Mouse (Mus musculus) liver, postnatal 0 days (tissue): Measurements from ENCODE around the gene Lasp1. TPM values are rescaled to one million over a fixed set of nuclear protein-coding genes. Genes with fewer than 3 reads are reported as not detected.

Source experiments
- ATAC-seq: fragments of 200-750 bp; cut with Nextera tagmentation; 2 replicates; pipeline ENCODE4 v1.8.0; 2017; ENCODE audit warnings: mild to moderate bottlenecking, moderate library complexity
- DNase-seq: peaks from one replicate; pipeline ENCODE4 v3.0.0-alpha.2; 2016
- H3K27ac ChIP-seq: fragments of 300-500 bp; sonication (generic); 2 replicates; pipeline ENCODE4 v1.5.1; 2014; ENCODE audit warnings: antibody characterized with exemption, moderate library complexity, mild to moderate bottlenecking, low read depth
- H3K27me3 ChIP-seq: fragments of 300-500 bp; sonication (generic); 2 replicates; pipeline ENCODE4 v1.6.1; 2014; ENCODE audit warnings: low read length, control low read depth, mixed read lengths; ENCODE audit not compliant: insufficient read depth
- H3K36me3 ChIP-seq: fragments of 300-500 bp; sonication (generic); replicated peaks from 2 replicates; pipeline ENCODE4 v1.6.1; 2014; ENCODE audit warnings: mild to moderate bottlenecking, control low read depth, low read length, moderate library complexity, mixed read lengths; ENCODE audit not compliant: insufficient read depth
- H3K4me1 ChIP-seq: fragments of 300-500 bp; sonication (generic); 2 replicates; pipeline ENCODE4 v1.6.1; 2014; ENCODE audit warnings: antibody characterized with exemption, mild to moderate bottlenecking, control low read depth; ENCODE audit not compliant: insufficient read depth
- H3K4me2 ChIP-seq: fragments of 300-500 bp; sonication (generic); 2 replicates; pipeline ENCODE4 v1.6.1; 2014; ENCODE audit warnings: low read depth, mild to moderate bottlenecking, low read length, moderate library complexity, mixed read lengths
- H3K4me3 ChIP-seq: fragments of 300-500 bp; sonication (generic); 2 replicates; pipeline ENCODE4 v1.5.1; 2014; ENCODE audit warnings: low read depth, low read length
- H3K9ac ChIP-seq: fragments of 300-500 bp; sonication (generic); replicated peaks from 2 replicates; pipeline ENCODE4 v1.6.1; 2014; ENCODE audit warnings: mild to moderate bottlenecking, moderate library complexity
- H3K9me3 ChIP-seq: fragments of 300-500 bp; sonication (generic); 2 replicates; pipeline ENCODE4 v1.6.1; 2016; ENCODE audit warnings: mild to moderate bottlenecking, control low read depth, low read length, mixed read lengths
- CTCF ChIP-seq: sonication (generic); IDR thresholded peaks from 2 replicates; pipeline ENCODE4 v1.5.1; 2016; ENCODE audit warnings: antibody characterized with exemption, low read depth
- WGBS: fragments of 180-500 bp; shearing (Covaris S2); extraction: QIAGEN DNeasy Blood & Tissue Kit; methylation state at CpG from one replicate; pipeline ENCODE4 v1.1.7; 2014; ENCODE audit not compliant: insufficient replicate concordance; 5-methylcytosine and 5-hydroxymethylcytosine counted together
- polyA plus RNA-seq: library from polyadenylated mRNA; unstranded; fragments of >200 nt; fragmentation: Nextera tagmentation; extraction: Ambion mirVana; gene quantifications from 2 replicates; pipeline ENCODE4 v1.2.1, GENCODE M21; 2015

Gene Lasp1
- polyA plus RNA-seq, 1 experiment from 2014 or later, result 32.2 TPM

DNA sequence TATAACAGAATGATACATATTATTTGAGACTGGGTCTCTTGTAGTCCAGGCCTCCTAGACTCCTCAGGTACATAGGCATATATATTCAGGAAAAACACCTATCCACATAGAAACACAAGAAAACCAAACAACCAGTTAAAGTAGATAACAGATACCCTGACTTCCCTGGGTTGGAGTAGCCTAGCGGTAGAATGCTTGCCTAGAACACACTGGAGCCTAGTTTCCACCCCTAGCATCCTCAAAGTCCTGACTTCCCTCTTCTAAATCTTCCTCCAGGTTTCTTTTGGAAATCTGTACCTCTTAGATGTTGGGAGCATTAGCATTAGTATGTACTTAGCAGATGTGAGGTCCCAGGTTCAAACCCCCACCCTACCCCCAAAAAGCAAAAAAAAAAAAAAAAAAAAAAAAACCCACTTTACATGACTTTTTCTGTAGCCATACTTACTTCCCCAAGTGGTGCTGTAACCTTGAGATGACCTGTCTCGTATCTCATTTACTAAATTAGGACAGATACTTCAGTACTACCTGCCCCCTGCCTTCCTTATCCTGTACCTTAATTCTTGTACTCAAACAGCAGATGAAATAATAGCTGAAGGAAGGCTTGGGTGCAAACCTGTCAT, 86.6 kb downstream of the Lasp1 start:
- 88% methylated on average over 2 of the region's 2 CpGs for WGBS
- H3K36me3 ChIP-seq, result no peaks in the 10 kb centered on the region
- no peaks in the 10 kb centered on the region for H3K9me3 ChIP-seq
- TF ChIP-seq CTCF, result no peak
- ATAC-seq, result no peak
- H3K9ac ChIP-seq, result no peak overlapping the region
- H3K4me3 ChIP-seq, result no peak overlapping the region
- no peak overlapping the region for H3K27ac ChIP-seq
- H3K27me3 ChIP-seq, result no peaks in the 10 kb centered on the region
- no peak for DNase-seq
- no peak overlapping the region for H3K4me2 ChIP-seq
- H3K4me1 ChIP-seq, result peaks cover 4% of the 10 kb centered on the region; the same call in 1 of the 2 replicates

Other genes with a start within 250 kb of the Lasp1 start
- 0.02 and 0.05 TPM in 2 replicates for gene Srcin1, start 222.8 kb upstream of the Lasp1 start, polyA plus RNA-seq
- gene Epop, start 169.3 kb upstream of the Lasp1 start, polyA plus RNA-seq, result 1.1 and 1.6 TPM in 2 replicates
- 0.32 and 0.38 TPM in 2 replicates for gene Mllt6, start 135.6 kb upstream of the Lasp1 start, polyA plus RNA-seq
- gene Cisd3, start 113.2 kb upstream of the Lasp1 start, polyA plus RNA-seq, result 54.6 and 63.7 TPM in 2 replicates
- 1.9 TPM in 2 replicates for gene Pcgf2, start 98.5 kb upstream of the Lasp1 start, polyA plus RNA-seq
- 244 and 267 TPM in 2 replicates for gene Psmb3, start 95.6 kb upstream of the Lasp1 start, polyA plus RNA-seq
- gene Pip4k2b, start 54.3 kb upstream of the Lasp1 start, polyA plus RNA-seq, result 0.53 and 0.59 TPM in 2 replicates
- 5.5 and 5.8 TPM in 2 replicates for gene Cwc25, start 32.4 kb upstream of the Lasp1 start, polyA plus RNA-seq
- not detected in 2 replicates for gene 1700001P01Rik, start 23.1 kb upstream of the Lasp1 start, polyA plus RNA-seq
- gene Rpl23, start 16.6 kb upstream of the Lasp1 start, polyA plus RNA-seq, result 409 and 433 TPM in 2 replicates
- gene B230217C12Rik, start 41.8 kb downstream of the Lasp1 start, polyA plus RNA-seq, result 0.25 and 0.28 TPM in 2 replicates
- 0.26 and 0.27 TPM in 2 replicates for gene Fbxo47, start 85.2 kb downstream of the Lasp1 start, polyA plus RNA-seq
- 0.75 TPM in 2 replicates for gene Plxdc1, start 187.4 kb downstream of the Lasp1 start, polyA plus RNA-seq
- 9.9 and 10.0 TPM in 2 replicates for gene Arl5c, start 197.2 kb downstream of the Lasp1 start, polyA plus RNA-seq
- 0.23 and 0.77 TPM in 2 replicates for gene Cacnb1, start 224.0 kb downstream of the Lasp1 start, polyA plus RNA-seq
- gene Rpl19, start 227.7 kb downstream of the Lasp1 start, polyA plus RNA-seq, result 568 TPM in 2 replicates